Mouse (Mus musculus) liver, embryonic 14.5 days (tissue): ENCODE measurements around the gene Chtf18. TPM values are rescaled to one million over a fixed set of nuclear protein-coding genes. Genes with fewer than 3 reads are reported as not detected.

Experiments used
- ATAC-seq: fragments of 200-750 bp; cut with Nextera tagmentation; 2 replicates; pipeline ENCODE4 v1.8.0; 2017; ENCODE audit warnings: moderate number of reproducible peaks, mild to moderate bottlenecking, moderate library complexity; ENCODE audit not compliant: insufficient read depth
- DNase-seq, 3 experiments: peaks; one replicate each; pipeline ENCODE4 v3.0.0-alpha.2; 2012 to 2013; ENCODE audit warnings: low read depth in 3 of 3, low spot score in 3 of 3
- H3K27ac ChIP-seq: fragments of 300-500 bp; sonication (generic); 2 replicates; pipeline ENCODE4 v1.5.1; 2014; ENCODE audit warnings: moderate library complexity, mild to moderate bottlenecking, control low read depth, inconsistent platforms
- H3K27me3 ChIP-seq: fragments of 300-500 bp; sonication (generic); 2 replicates; pipeline ENCODE4 v1.6.1; 2014; ENCODE audit warnings: mild to moderate bottlenecking, low read length, moderate library complexity; ENCODE audit not compliant: control insufficient read depth, insufficient read depth
- H3K36me3 ChIP-seq: fragments of 300-500 bp; sonication (generic); replicated peaks from 2 replicates; pipeline ENCODE4 v1.6.1; 2014; ENCODE audit warnings: low read depth; ENCODE audit not compliant: control insufficient read depth, insufficient read depth
- H3K4me1 ChIP-seq, 2 experiments: fragments of 200-500 bp in 1 of 2; fragments of 300-500 bp in 1 of 2; sonication (generic) in 1 of 2; replicated peaks; 2 replicates each; pipeline ENCODE4 v1.6.1; 2012 to 2014; ENCODE audit warnings: antibody characterized with exemption in 1 of 2, inconsistent platforms in 1 of 2, low read length in 1 of 2; ENCODE audit not compliant: control insufficient read depth in 2 of 2, insufficient read depth in 2 of 2
- H3K4me2 ChIP-seq: fragments of 300-500 bp; sonication (generic); 2 replicates; pipeline ENCODE4 v1.6.1; 2014; ENCODE audit warnings: low read depth, mild to moderate bottlenecking, control low read depth, moderate library complexity
- H3K4me3 ChIP-seq, 2 experiments: fragments of 200-500 bp in 1 of 2; fragments of 300-500 bp in 1 of 2; sonication (generic) in 1 of 2; 2 replicates each; pipeline ENCODE4 v1.5.1; 2012 to 2014; ENCODE audit warnings: low read depth in 2 of 2, low read length in 2 of 2, mild to moderate bottlenecking in 2 of 2, control low read depth in 1 of 2, inconsistent platforms in 1 of 2, moderate library complexity in 1 of 2; ENCODE audit not compliant: insufficient read depth in 1 of 2
- H3K9ac ChIP-seq: fragments of 300-500 bp; sonication (generic); replicated peaks from 2 replicates; pipeline ENCODE4 v1.6.1; 2014; ENCODE audit warnings: mild to moderate bottlenecking, control low read depth, moderate library complexity
- H3K9me3 ChIP-seq: fragments of 300-500 bp; sonication (generic); 2 replicates; pipeline ENCODE4 v1.6.1; 2016; ENCODE audit warnings: low read length, mixed read lengths; ENCODE audit not compliant: control insufficient read depth
- CTCF ChIP-seq: IDR thresholded peaks from 2 replicates; pipeline ENCODE4 v1.5.1; 2016; ENCODE audit warnings: antibody characterized with exemption, low read depth, control low read depth
- EP300 ChIP-seq: IDR thresholded peaks from 2 replicates; pipeline ENCODE4 v1.6.1; 2016; ENCODE audit warnings: antibody characterized with exemption, low read depth
- WGBS: fragments of 180-500 bp; shearing (Covaris S2); extraction: QIAGEN DNeasy Blood & Tissue Kit; methylation state at CpG from one replicate; pipeline ENCODE4 v1.1.7; 2014; ENCODE audit not compliant: insufficient replicate concordance; 5-methylcytosine and 5-hydroxymethylcytosine counted together
- polyA plus RNA-seq, 2 experiments: library from polyadenylated mRNA; depleted of rRNA in 1 of 2; stranded (reverse) in 1 of 2; unstranded in 1 of 2; fragments of >200 nt; fragmentation: Nextera tagmentation in 1 of 2; extraction: Ambion mirVana in 1 of 2; gene quantifications; 2 replicates each; pipeline versions ENCODE4 v1.2.1 to v1.2.3; 2012 to 2014

The Chtf18 gene
- polyA plus RNA-seq, 2 experiments: 12.4 to 19.6 TPM

GRCm38 (mm10) chr17:25756378-25757242, 29.4 kb upstream of the Chtf18 start:
- Histone ChIP-seq H3K4me1 (no peaks in the 10 kb centered on the region), H3K36me3 (no peaks in the 10 kb centered on the region), H3K4me2 (no peak overlapping the region), H3K9me3 (no peaks in the 10 kb centered on the region), H3K27me3 (no peaks in the 10 kb centered on the region), H3K4me3 (no peak overlapping the region), H3K9ac (no peak overlapping the region), H3K27ac (no peak overlapping the region)
- TF ChIP-seq CTCF (no peak), EP300 (no peak)
- DNase-seq: no peak
- WGBS: 61% methylated on average over 9 of the region's 9 CpGs
- ATAC-seq: no peak

DNA sequence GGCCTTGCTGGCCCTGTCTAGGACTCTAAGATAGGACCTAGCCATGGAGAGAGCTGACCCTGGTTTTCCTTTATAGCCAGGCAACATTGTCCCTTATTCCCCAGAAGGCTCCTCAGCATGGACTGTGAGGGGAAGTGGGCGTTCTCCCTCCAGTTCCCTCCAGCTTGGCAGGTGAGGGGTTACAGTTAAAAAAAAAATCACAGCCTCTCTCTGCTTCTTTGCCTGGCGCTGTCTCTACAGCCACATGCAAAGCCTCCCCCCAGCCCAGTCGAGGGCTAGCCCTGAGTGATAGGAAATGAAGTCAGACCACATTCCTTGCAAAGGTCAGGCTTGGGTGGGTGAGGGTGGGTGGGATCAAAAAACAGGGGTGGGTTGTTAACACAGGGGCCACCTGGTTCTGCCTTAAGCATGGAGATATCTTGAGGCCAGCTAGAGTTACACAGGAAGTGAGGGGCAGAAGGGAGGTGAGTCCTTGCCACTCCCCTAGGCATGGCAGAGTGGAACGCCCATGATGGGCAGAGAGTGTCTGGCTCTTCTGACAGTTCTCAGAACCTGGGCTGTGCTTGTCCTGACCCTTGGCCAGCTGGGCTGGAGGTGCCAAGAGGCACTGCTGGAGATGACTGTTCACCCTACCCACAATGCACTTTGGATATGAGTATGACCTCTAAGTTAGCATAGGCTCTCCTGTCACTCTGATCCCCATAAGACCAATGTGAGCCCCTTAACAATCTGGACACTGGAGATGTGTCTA, 28.6 kb upstream of the Chtf18 start:
- Histone ChIP-seq H3K27ac (no peak overlapping the region), H3K27me3 (no peaks in the 10 kb centered on the region), H3K4me1 (no peaks in the 10 kb centered on the region), H3K9ac (no peak overlapping the region), H3K9me3 (no peaks in the 10 kb centered on the region), H3K4me2 (no peak overlapping the region), H3K36me3 (no peaks in the 10 kb centered on the region), H3K4me3 (no peak overlapping the region)
- DNase-seq (no peak), ATAC-seq (no peak)
- TF ChIP-seq EP300 (no peak), CTCF (no peak)
- 31% methylated on average over 4 of the region's 4 CpGs for WGBS

DNA sequence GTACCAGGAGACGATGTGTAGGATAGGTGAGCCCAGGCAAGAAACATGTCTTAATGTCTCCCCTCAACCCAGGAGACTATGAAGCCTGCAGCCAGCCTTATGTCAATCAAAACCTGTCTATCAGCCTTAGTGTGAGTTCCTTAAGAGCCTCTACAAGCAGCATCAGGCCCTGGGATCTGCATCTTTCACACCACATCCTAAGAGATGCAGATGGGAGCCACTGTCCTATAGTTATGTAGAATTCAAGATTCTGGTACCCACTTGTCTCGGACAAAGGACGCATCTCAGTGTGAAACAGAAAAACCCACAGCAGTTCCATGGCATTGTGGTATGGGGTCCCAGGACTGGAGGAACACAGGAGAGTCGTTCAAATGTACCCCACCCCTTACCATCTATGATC, 27.9 kb upstream of the Chtf18 start:
- 56% methylated on average over 4 of the region's 4 CpGs for WGBS
- Histone ChIP-seq H3K4me1 (no peaks in the 10 kb centered on the region), H3K36me3 (no peaks in the 10 kb centered on the region), H3K4me2 (no peak overlapping the region), H3K9ac (no peak overlapping the region), H3K27me3 (no peaks in the 10 kb centered on the region), H3K27ac (no peak overlapping the region), H3K9me3 (no peaks in the 10 kb centered on the region), H3K4me3 (no peak overlapping the region)
- TF ChIP-seq CTCF: no peak
- no peak for TF ChIP-seq EP300
- DNase-seq (no peak), ATAC-seq (no peak)

DNA sequence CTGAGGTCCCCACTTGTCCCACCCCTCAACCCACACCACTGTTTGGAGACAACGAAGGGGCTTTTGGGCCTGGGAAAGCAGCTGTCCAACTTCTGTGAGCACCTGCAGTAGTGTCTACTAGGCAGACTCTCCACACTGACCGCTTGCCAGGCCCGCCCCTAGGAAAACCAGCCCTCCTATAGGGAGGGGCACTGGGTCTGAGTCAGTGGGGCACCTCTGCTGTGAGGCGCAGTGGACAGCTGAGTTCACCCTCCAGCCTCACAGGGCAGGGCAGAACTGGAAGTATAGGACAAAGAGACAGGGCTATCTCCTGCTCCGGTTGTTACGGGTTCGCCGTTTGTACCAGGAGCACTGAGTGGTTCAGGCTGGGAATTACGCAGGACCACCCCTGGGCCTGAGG, 27.0 kb upstream of the Chtf18 start, which contains the start of gene Msln:
Gene Msln (minus strand): TSS at position 138 of the 400 bp plus-strand sequence.
- no peak for ATAC-seq
- Histone ChIP-seq H3K36me3 (no peaks in the 10 kb centered on the region), H3K4me2 (no peak within 1 kb of the TSS), H3K9ac (no peak within 1 kb of the TSS), H3K4me3 (no peak within 1 kb of the TSS), H3K27ac (no peak within 1 kb of the TSS), H3K27me3 (no peaks in the 10 kb centered on the region), H3K4me1 (no peaks in the 10 kb centered on the region), H3K9me3 (no peaks in the 10 kb centered on the region)
- no peak for DNase-seq
- WGBS: 78% methylated on average over 9 of the region's 9 CpGs
- TF ChIP-seq EP300 (no peak), CTCF (no peak)

- Histone ChIP-seq H3K27ac (no peak overlapping the region), H3K27me3 (no peaks in the 10 kb centered on the region), H3K36me3 (no peaks in the 10 kb centered on the region), H3K9ac (no peak overlapping the region), H3K4me3 (no peak overlapping the region), H3K4me1 (no peaks in the 10 kb centered on the region), H3K4me2 (no peak overlapping the region), H3K9me3 (no peaks in the 10 kb centered on the region)
- WGBS: 53% methylated on average over 5 of the region's 5 CpGs
- ATAC-seq (no peak), DNase-seq (no peak)
- TF ChIP-seq EP300: no peak
- no peak for TF ChIP-seq CTCF
Measured at GRCm38 (mm10) chr17:25751446-25751845, 24.2 kb upstream of the Chtf18 start.
